Mouse (Mus musculus) kidney, embryonic 16.5 days (tissue): ENCODE measurements around the gene Trappc5. TPM values are rescaled to one million over a fixed set of nuclear protein-coding genes. Genes with fewer than 3 reads are reported as not detected.

Source experiments
- ATAC-seq: fragments of 200-750 bp; cut with Nextera tagmentation; 2 replicates; pipeline ENCODE4 v1.8.0; 2017; ENCODE audit warnings: moderate TSS enrichment; ENCODE audit not compliant: low FRiP score, low TSS enrichment
- H3K27ac ChIP-seq: fragments of 300-500 bp; sonication (generic); 2 replicates; pipeline ENCODE4 v1.5.1; 2014; ENCODE audit warnings: low read length
- H3K27me3 ChIP-seq: fragments of 300-500 bp; sonication (generic); 2 replicates; pipeline ENCODE4 v1.6.1; 2014; ENCODE audit warnings: low read length, control low read depth, mixed read lengths; ENCODE audit not compliant: insufficient read depth
- H3K36me3 ChIP-seq: fragments of 300-500 bp; sonication (generic); 2 replicates; pipeline ENCODE4 v1.6.1; 2014; ENCODE audit warnings: low read length, control low read depth, mixed read lengths; ENCODE audit not compliant: insufficient read depth
- H3K4me1 ChIP-seq: fragments of 300-500 bp; sonication (generic); 2 replicates; pipeline ENCODE4 v1.6.1; 2014; ENCODE audit warnings: low read length, control low read depth, mixed read lengths; ENCODE audit not compliant: insufficient read depth
- H3K4me2 ChIP-seq: fragments of 300-500 bp; sonication (generic); replicated peaks from 2 replicates; pipeline ENCODE4 v1.6.1; 2014; ENCODE audit warnings: low read depth, low read length
- H3K4me3 ChIP-seq: fragments of 300-500 bp; sonication (generic); 2 replicates; pipeline ENCODE4 v1.5.1; 2014; ENCODE audit warnings: mild to moderate bottlenecking, low read length
- H3K9ac ChIP-seq: fragments of 300-500 bp; sonication (generic); replicated peaks from 2 replicates; pipeline ENCODE4 v1.6.1; 2014; ENCODE audit warnings: low read length
- H3K9me3 ChIP-seq: fragments of 300-500 bp; sonication (generic); 2 replicates; pipeline ENCODE4 v1.6.1; 2016; ENCODE audit warnings: low read length, control low read depth
- WGBS: fragments of 180-500 bp; shearing (Covaris S2); extraction: QIAGEN DNeasy Blood & Tissue Kit; methylation state at CpG from one replicate; pipeline ENCODE4 v1.1.7; 2014; 5-methylcytosine and 5-hydroxymethylcytosine counted together
- polyA plus RNA-seq: library from polyadenylated mRNA; unstranded; fragments of >200 nt; fragmentation: Nextera tagmentation; extraction: Ambion mirVana; gene quantifications from 2 replicates; pipeline ENCODE4 v1.2.1, GENCODE M21; 2015

Gene Trappc5
- polyA plus RNA-seq, 1 experiment from 2014 or later, result 44.7 TPM

DNA sequence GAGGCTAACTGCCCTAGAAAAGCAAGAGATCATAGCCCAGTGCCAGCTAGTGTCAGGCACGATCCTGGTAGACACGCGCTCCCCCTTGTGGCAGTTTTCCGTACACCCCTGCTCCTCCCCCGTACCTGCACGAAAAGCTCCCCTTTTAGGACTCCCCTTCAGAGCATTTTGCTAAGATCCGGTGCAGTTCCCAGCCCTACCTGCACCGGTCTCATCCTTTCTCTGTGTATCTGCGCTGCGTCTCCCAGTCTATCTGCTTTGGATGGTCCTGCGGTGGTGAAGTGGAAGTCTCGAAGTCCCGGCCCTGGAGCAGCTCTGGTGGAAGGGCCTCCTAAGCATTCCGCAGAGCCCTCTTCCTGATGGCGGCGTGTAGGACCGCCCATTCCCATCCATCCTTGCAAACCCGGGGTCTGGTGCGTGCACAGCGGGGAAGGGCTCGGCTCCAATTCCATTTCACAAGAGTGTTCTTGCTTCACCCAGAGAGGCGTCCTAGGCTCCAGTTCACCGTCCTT, 4.1 kb upstream of the Trappc5 start, which contains the start of gene Fcor:
Fcor (minus strand) TSS at position 383 of the 512 bp plus-strand sequence.
- peak; percentile 81 for ATAC-seq
- H3K36me3 ChIP-seq, result no peaks in the 10 kb centered on the region

DNA sequence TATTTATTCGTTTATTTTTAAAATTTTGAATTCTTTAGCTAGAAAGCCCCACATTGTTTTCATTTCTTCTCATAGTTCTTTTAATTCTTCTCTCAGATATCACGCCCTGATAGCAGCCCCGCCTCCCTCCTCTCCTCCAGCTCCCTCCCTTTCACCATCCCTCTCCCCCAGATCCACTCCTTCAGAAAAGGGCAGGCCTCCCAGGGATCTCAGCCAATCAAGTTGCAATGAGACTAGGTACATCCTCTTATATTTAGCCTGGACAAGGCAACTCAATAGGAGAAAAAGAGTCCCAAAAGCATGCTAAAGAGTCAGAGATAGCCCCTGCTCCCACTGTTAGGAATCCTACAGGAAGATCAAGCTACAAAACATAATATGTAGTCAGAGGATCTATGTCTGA, 1.4 kb upstream of the Trappc5 start:
- Histone ChIP-seq H3K4me2 (no peak overlapping the region), H3K9me3 (no peaks in the 10 kb centered on the region), H3K4me3 (no peak overlapping the region), H3K36me3 (peaks cover 12% of the 10 kb centered on the region), H3K4me1 (peaks cover 22% of the 10 kb centered on the region), H3K27me3 (no peaks in the 10 kb centered on the region), H3K9ac (no peak overlapping the region), H3K27ac (no peak overlapping the region)
- 55% methylated on average over 3 of the region's 3 CpGs for WGBS
- no peak for ATAC-seq

More for the DNA sequence above, 4.1 kb upstream of the Trappc5 start, which contains the start of gene Fcor:
- peak within 1 kb of the TSS; percentile 78 for H3K9ac ChIP-seq
- under 1% methylated on average over 23 of the region's 23 CpGs for WGBS
- no peaks in the 10 kb centered on the region for H3K27me3 ChIP-seq
- H3K27ac ChIP-seq, result peak within 1 kb of the TSS; percentile 46; the same call in 1 of the 2 replicates
- peaks cover 11% of the 10 kb centered on the region; the same call in 1 of the 2 replicates for H3K4me1 ChIP-seq
- no peaks in the 10 kb centered on the region for H3K9me3 ChIP-seq
- peak within 1 kb of the TSS; percentile 63 for H3K4me3 ChIP-seq
- H3K4me2 ChIP-seq, result peak within 1 kb of the TSS; percentile 68

DNA sequence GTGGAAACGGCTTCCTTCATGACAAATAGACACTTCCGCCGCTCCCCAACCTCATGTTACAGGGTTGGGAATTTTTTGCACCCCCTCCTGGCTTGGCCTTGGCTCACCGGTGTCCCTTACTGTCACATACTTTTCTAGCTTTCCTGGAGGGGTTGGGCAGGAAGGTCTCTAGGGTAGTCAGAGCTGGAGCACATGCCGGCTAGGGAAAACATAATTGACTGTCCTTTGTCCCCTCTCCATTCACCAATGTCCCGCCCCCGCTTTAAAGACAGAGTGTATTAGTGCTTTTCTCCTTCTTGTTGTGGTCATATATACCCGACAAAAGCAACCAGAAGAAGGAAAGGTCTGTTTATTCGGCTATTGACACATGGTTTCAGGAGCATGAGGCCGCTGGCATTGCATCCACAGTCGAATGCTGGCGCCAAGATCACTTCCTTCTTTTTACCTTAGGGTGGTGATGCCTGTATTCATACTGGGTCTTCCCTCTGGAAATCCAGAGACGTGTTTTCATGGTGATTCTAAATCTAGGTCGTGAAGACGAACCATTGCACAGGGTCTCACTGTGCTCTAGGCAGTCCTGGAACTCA, 987 bp downstream of the Trappc5 start:
- Histone ChIP-seq H3K27ac (peak overlapping the region; percentile 94), H3K9me3 (no peaks in the 10 kb centered on the region), H3K4me3 (peak overlapping the region; percentile 70), H3K4me1 (peaks cover 20% of the 10 kb centered on the region), H3K4me2 (peak overlapping the region; percentile 81), H3K36me3 (peaks cover 28% of the 10 kb centered on the region), H3K9ac (peak overlapping the region; percentile 97), H3K27me3 (no peaks in the 10 kb centered on the region)
- 2% methylated on average over 15 of the region's 15 CpGs for WGBS
- ATAC-seq, result peak; percentile 3; the same call in 1 of the 2 replicates

DNA sequence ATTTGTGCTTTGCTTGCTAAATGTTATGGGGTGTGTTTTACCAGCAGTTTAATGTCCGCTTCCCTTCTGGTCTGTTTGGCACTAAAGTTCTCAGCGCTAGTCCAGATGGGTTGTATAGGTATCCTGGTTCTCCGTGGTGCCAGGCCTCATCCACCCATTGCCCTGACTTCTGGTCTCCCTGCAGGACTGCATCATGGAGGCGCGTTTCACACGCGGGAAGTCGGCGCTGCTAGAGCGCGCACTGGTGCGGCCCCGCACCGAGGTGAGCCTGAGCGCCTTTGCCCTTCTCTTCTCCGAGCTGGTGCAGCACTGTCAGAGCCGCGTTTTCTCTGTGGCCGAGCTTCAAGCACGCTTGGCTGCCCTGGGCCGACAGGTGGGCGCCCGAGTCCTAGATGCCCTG, 2.7 kb downstream of the Trappc5 start:
- Histone ChIP-seq H3K27ac (no peak overlapping the region), H3K27me3 (no peaks in the 10 kb centered on the region), H3K9me3 (no peaks in the 10 kb centered on the region), H3K36me3 (peaks cover 28% of the 10 kb centered on the region), H3K4me3 (no peak overlapping the region), H3K4me1 (peaks cover 16% of the 10 kb centered on the region), H3K4me2 (no peak overlapping the region), H3K9ac (no peak overlapping the region)
- no peak for ATAC-seq
- 96% methylated on average over 22 of the region's 23 CpGs for WGBS

DNA sequence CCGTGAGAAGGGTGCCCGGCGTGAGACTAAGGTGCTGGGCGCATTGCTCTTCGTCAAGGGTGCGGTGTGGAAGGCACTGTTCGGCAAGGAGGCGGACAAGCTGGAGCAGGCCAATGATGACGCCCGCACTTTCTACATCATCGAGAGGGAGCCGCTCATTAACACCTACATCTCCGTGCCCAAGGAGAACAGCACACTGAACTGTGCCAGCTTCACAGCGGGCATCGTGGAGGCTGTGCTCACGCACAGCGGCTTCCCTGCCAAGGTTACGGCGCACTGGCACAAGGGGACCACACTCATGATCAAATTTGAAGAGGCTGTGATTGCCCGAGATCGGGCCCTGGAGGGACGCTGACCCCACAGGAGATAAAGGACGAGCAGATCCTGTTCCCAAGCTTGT, 3.1 kb downstream of the Trappc5 start:
- Histone ChIP-seq H3K4me3 (no peak overlapping the region), H3K4me2 (no peak overlapping the region), H3K27me3 (no peaks in the 10 kb centered on the region), H3K9ac (no peak overlapping the region), H3K36me3 (peaks cover 28% of the 10 kb centered on the region), H3K4me1 (peaks cover 16% of the 10 kb centered on the region), H3K9me3 (no peaks in the 10 kb centered on the region), H3K27ac (no peak overlapping the region)
- no peak for ATAC-seq
- 95% methylated on average over 23 of the region's 23 CpGs for WGBS

DNA sequence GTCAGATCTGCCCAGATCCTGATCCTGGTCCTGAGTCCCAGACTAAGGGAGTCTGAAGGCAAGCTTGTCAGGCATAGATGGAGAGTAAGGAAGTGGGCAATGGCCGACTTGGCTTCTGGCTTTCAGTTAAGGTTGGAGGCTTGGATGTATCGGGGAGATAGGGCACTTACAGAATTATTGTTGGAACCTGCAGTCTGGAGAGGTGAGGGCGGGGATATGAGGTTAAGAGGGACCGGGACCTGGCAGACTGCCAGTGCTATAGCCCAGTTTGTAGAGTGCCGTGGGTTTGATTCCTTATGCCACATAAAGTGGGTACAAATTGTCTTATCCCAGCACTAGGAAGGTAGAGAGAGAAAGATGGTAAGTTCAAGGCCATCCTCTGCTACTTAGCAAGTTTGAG, 3.6 kb downstream of the Trappc5 start:
- Histone ChIP-seq H3K9ac (no peak overlapping the region), H3K4me3 (no peak overlapping the region), H3K9me3 (no peaks in the 10 kb centered on the region), H3K36me3 (peaks cover 28% of the 10 kb centered on the region), H3K27ac (no peak overlapping the region), H3K4me1 (peaks cover 16% of the 10 kb centered on the region), H3K27me3 (no peaks in the 10 kb centered on the region), H3K4me2 (no peak overlapping the region)
- no peak for ATAC-seq
- WGBS, result 91% methylated on average over 5 of the region's 5 CpGs

DNA sequence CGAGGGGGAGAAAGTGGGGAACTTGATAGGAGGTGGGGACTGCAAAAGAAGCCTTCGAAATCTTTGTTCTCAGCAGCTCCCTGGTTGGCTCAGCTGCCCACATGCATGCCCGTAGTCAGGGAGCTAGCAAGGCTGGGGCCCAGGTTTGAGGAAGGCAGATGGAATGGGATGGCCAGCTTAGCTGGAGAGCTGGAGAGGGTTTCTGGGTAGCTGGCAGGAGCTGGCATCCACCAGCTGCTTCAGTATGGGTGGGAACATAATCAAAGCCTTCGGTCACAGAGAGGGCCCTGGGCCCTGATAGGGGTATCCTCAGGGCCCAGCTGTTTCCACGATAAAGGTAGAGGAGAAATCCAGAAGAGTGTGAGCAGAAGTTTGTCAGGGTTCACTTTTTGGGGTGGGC, 6.3 kb downstream of the Trappc5 start:
- H3K9me3 ChIP-seq, result no peaks in the 10 kb centered on the region
- no peaks in the 10 kb centered on the region for H3K27me3 ChIP-seq
- peaks cover 9% of the 10 kb centered on the region for H3K4me1 ChIP-seq
- no peak overlapping the region for H3K4me3 ChIP-seq
- H3K4me2 ChIP-seq, result no peak overlapping the region
- H3K27ac ChIP-seq, result no peak overlapping the region
- no peak overlapping the region for H3K9ac ChIP-seq
- peaks cover 28% of the 10 kb centered on the region for H3K36me3 ChIP-seq
- ATAC-seq, result no peak
- WGBS, result 85% methylated on average over 5 of the region's 5 CpGs

DNA sequence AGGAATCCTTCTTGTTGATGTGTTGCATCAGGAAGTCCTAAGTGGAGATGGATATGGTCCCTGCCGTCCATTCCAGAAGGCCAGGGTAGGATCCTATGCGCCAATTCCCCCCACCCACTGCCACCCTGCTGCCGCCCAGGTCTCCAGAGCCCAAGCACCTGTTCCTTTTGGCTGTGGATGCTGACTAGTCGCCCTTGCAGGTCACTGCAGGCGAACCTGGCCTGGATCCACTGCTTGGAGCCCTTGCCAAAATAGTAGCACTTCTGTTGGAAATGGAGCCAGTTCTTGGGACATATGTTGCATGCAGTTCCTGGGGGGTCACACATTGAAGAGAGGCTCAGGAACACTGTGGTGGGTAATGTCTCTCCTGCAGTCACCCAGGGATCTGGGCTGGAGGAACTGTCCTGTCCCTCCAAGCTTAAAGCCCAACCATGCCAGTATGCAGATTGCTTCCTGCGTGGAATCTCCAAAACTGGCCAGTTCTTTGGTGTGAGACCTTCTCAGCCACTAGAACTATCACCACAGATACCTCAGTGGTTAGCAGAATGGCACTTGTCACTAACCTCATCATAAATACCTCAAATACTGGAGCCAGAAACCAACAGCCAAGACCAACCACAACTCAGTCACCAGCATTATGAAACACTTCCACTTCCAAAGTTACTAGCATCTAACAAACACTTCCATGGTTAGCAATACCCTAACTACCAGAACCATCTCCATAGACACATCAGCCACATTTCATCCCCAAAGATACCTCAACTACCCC, 7.5 kb downstream of the Trappc5 start:
- Histone ChIP-seq H3K4me3 (no peak overlapping the region), H3K9me3 (no peaks in the 10 kb centered on the region), H3K27me3 (no peaks in the 10 kb centered on the region), H3K9ac (no peak overlapping the region), H3K4me1 (no peaks in the 10 kb centered on the region), H3K36me3 (peaks cover 27% of the 10 kb centered on the region), H3K27ac (no peak overlapping the region), H3K4me2 (no peak overlapping the region)
- 74% methylated on average over 6 of the region's 6 CpGs for WGBS
- no peak for ATAC-seq

DNA sequence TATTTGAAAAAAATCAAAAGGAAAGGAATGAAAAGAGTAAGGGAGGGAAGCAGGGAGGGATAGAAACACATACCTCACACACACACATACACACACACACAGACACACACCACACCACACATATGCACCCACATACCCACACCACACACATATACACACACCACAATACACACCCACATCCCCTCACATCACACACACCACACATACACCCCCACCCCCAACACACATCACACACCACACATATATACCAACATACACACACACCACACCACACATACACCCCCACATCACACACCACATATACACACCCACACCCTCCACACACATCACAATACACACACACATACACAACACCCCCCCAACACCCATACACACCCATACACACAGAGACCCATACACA, 8.4 kb downstream of the Trappc5 start:
- Histone ChIP-seq H3K27me3 (no peaks in the 10 kb centered on the region), H3K9me3 (no peaks in the 10 kb centered on the region), H3K4me2 (no peak overlapping the region), H3K4me3 (no peak overlapping the region), H3K27ac (no peak overlapping the region), H3K36me3 (peaks cover 17% of the 10 kb centered on the region), H3K9ac (no peak overlapping the region), H3K4me1 (no peaks in the 10 kb centered on the region)
- ATAC-seq, result no peak

DNA sequence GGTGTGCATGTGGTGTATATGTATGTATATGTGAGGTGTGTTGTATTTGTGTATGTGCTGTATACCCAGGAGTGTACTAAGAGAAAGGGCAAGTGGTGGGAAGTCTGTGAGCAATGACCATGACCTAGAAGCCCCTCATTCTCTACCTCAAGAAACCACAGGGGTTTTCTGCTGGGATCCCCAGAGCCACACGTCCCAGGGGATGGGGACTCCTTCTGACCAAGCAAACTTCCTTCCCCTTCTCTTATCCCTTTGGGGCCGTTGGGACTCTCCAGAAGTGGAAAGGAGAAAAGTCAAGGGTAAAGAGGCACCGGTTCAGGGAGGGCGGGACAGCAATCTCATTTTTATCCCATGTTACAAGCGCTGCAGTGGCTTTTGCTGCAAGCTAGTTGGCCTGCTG, 9.3 kb downstream of the Trappc5 start:
- peaks cover 8% of the 10 kb centered on the region for H3K36me3 ChIP-seq
- H3K4me2 ChIP-seq, result no peak overlapping the region
- H3K27me3 ChIP-seq, result no peaks in the 10 kb centered on the region
- 62% methylated on average over 5 of the region's 5 CpGs for WGBS
- no peak for ATAC-seq
- H3K4me1 ChIP-seq, result no peaks in the 10 kb centered on the region
- no peak overlapping the region for H3K27ac ChIP-seq
- no peak overlapping the region for H3K9ac ChIP-seq
- H3K4me3 ChIP-seq, result no peak overlapping the region
- H3K9me3 ChIP-seq, result no peaks in the 10 kb centered on the region
